Mouse (Mus musculus): ENCODE results near the gene Serpina3g. TPM values are rescaled to one million over a fixed set of nuclear protein-coding genes. Genes with fewer than 3 reads are reported as not detected.

Serpina3g gene
- polyA plus RNA-seq, 1 experiment from 2014 or later = 0.35 TPM

Other genes starting within 250 kb of the Serpina3g start
- not detected in 2 replicates for gene Serpina11, start 246.3 kb upstream of the Serpina3g start, polyA plus RNA-seq (2014; fragmentation: Nextera tagmentation; extraction: Ambion mirVana)
- gene Serpina9, start 222.5 kb upstream of the Serpina3g start, polyA plus RNA-seq (2014; fragmentation: Nextera tagmentation; extraction: Ambion mirVana) = not detected in 2 replicates
- not detected in 2 replicates for gene Serpina12, start 191.8 kb upstream of the Serpina3g start, polyA plus RNA-seq (2014; fragmentation: Nextera tagmentation; extraction: Ambion mirVana)
- gene Serpina5, start 135.1 kb upstream of the Serpina3g start, polyA plus RNA-seq (2014; fragmentation: Nextera tagmentation; extraction: Ambion mirVana) = not detected in 2 replicates
- gene Serpina3a, start 123.5 kb upstream of the Serpina3g start, polyA plus RNA-seq (2014; fragmentation: Nextera tagmentation; extraction: Ambion mirVana) = not detected in 2 replicates
- not detected in 2 replicates for gene Serpina3b, start 108.2 kb upstream of the Serpina3g start, polyA plus RNA-seq (2014; fragmentation: Nextera tagmentation; extraction: Ambion mirVana)
- gene Serpina3c, start 82.4 kb upstream of the Serpina3g start, polyA plus RNA-seq (2014; fragmentation: Nextera tagmentation; extraction: Ambion mirVana) = not detected in 2 replicates
- gene Serpina3f, start 21.7 kb upstream of the Serpina3g start, polyA plus RNA-seq (2014; fragmentation: Nextera tagmentation; extraction: Ambion mirVana) = not detected in 2 replicates
- 0.18 TPM in 1 of 2 replicates, not detected in the other for gene Serpina3i, start 26.9 kb downstream of the Serpina3g start, polyA plus RNA-seq (2014; fragmentation: Nextera tagmentation; extraction: Ambion mirVana)
- not detected in 2 replicates for gene Serpina3j, start 78.3 kb downstream of the Serpina3g start, polyA plus RNA-seq (2014; fragmentation: Nextera tagmentation; extraction: Ambion mirVana)
- not detected in 2 replicates for gene Serpina3k, start 102.2 kb downstream of the Serpina3g start, polyA plus RNA-seq (2014; fragmentation: Nextera tagmentation; extraction: Ambion mirVana)
- gene Serpina3m, start 102.2 kb downstream of the Serpina3g start, polyA plus RNA-seq (2014; fragmentation: Nextera tagmentation; extraction: Ambion mirVana) = not detected in 2 replicates
- not detected in 2 replicates for gene Serpina3n, start 170.5 kb downstream of the Serpina3g start, polyA plus RNA-seq (2014; fragmentation: Nextera tagmentation; extraction: Ambion mirVana)
- 24.4 and 33.2 TPM in 2 replicates for gene Gsc, start 237.1 kb downstream of the Serpina3g start, polyA plus RNA-seq (2014; fragmentation: Nextera tagmentation; extraction: Ambion mirVana)

All from limb, embryonic 11.5 days (tissue).